Mouse (Mus musculus) stomach, postnatal 0 days (tissue): ENCODE data around the gene Bola2.

Source experiments
- CTCF ChIP-seq: IDR thresholded peaks from 2 replicates; pipeline ENCODE4 v1.5.1; 2016; ENCODE audit warnings: antibody characterized with exemption, low read depth, mild to moderate bottlenecking, moderate library complexity
- EP300 ChIP-seq: optimal IDR thresholded peaks from 2 replicates; pipeline ENCODE3; 2016; ENCODE audit warnings: antibody characterized with exemption

DNA sequence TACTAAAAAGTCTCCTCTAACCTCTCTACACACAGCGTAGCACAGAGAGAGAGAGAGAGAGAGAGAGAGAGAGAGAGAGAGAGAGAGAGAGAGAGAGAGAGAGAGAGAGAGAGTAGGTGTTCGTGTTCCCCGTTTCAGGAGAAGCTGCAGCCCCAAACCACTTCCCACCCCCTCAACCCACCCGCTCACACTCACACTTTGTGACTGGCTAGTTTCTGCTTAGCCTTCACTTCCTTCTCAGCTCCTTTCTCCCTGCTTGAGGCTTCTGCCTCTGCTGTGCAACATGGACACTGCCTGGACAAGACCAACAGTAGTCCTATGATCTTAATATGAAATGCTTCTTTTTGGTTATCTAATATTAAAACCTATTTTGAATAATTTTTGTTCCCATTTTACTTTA is 15.1 kb downstream of the Bola2 start:
- no peak for TF ChIP-seq CTCF
- no peak for TF ChIP-seq EP300
